Mouse (Mus musculus): Measurements from ENCODE around the gene Prpf19. TPM values are rescaled to one million over a fixed set of nuclear protein-coding genes. Genes with fewer than 3 reads are reported as not detected.
A peak's percentile ranks its signal among the peaks of the same experiment; 100 is the strongest.

The Prpf19 gene
- polyA plus RNA-seq, 1 experiment: 4.1 TPM

DNA sequence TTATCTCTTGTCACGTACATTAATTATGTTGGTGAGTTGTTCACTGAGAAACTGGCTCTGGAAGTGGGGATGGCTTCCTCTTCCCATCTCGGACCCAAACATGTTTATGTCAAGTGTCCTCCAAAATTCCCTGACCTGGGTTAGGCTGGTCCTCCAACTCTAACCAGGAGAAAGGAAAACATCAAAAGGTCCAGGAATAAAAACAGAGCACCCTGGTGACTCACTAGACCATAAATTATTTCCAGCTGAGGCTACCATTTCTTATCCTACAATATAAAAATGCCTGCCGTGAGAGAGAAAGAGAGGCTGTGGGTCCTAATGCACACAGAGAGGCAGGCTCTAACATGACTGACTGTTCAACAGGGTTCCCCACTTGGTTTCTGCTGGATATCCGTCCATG, 29.2 kb downstream of the Prpf19 start:
- no peak for TF ChIP-seq GATA1 (IDR thresholded peaks at IDR 0.05; ENCODE audit: low read length)
- no peak for TF ChIP-seq TAL1 (IDR thresholded peaks at IDR 0.05; ENCODE audit: low read length)
- no peak overlapping the region for H3K4me3 ChIP-seq (replicated peaks)
- H3K27me3 ChIP-seq (ENCODE audit: control insufficient read depth): 0 out of 2 replicates have a peak, but pooled peaks cover 2% of the 10 kb centered on the region
- H3K9me3 ChIP-seq (ENCODE audit: control insufficient read depth, low read length): no peaks in the 10 kb centered on the region
- H3K36me3 ChIP-seq (ENCODE audit: control insufficient read depth): no peaks in the 10 kb centered on the region
- no peaks in the 10 kb centered on the region for H3K4me1 ChIP-seq (ENCODE audit: control insufficient read depth)

DNA sequence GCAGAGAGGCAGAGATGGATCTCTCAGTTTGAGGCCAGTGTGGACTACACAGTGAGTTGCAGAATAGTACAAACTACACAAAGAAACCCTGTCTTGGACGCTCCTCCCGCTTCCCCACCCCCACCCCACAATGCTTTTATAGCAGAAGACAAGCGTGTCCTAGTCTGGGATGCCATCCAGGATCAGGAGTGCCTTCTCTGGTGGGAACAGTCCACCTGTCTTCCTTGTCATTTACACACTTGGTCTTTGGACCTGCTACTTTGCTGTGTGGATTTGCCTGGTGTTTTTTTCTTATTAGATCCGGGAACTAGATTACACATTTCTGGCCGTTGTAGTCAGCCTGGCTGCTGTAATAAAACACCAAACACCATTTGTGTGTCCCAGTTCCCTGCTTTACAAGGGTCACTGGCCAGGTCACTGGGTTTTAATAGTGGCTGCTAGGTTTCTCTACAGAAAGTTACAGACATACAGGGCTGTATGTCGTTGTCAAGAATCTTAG, 31.1 kb downstream of the Prpf19 start:
- Histone ChIP-seq H3K27me3 (ENCODE audit: control insufficient read depth) (0 out of 2 replicates have a peak, but pooled peaks cover 2% of the 10 kb centered on the region), H3K36me3 (ENCODE audit: control insufficient read depth) (no peaks in the 10 kb centered on the region), H3K9me3 (ENCODE audit: control insufficient read depth, low read length) (no peaks in the 10 kb centered on the region), H3K4me1 (ENCODE audit: control insufficient read depth) (no peaks in the 10 kb centered on the region), H3K4me3 (replicated peaks) (no peak overlapping the region)
- TF ChIP-seq TAL1 (IDR thresholded peaks at IDR 0.05; ENCODE audit: low read length) (no peak), GATA1 (IDR thresholded peaks at IDR 0.05; ENCODE audit: low read length) (no peak)

DNA sequence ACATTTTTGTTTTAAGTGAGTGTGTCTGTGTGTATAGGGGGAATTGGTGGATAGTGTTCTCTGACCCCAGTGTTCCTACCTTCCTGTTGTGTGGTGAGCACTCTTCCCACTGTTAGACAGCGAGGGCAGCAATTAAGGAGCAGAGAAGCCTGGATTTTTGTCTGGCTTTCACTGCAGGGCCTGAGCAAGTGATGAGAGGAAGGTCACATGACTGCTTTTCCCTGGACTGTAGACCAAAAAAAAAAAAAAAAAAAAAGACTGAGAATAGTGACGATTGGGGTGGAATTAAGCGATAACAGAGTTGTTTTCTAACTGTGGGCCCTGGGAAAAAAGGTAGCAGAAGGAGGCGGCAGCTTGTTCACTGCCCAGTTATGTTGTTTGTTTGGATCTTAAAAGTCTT, 31.6 kb downstream of the Prpf19 start:
- H3K27me3 ChIP-seq (ENCODE audit: control insufficient read depth): 0 out of 2 replicates have a peak, but pooled peaks cover 2% of the 10 kb centered on the region
- no peaks in the 10 kb centered on the region for H3K9me3 ChIP-seq (ENCODE audit: control insufficient read depth, low read length)

DNA sequence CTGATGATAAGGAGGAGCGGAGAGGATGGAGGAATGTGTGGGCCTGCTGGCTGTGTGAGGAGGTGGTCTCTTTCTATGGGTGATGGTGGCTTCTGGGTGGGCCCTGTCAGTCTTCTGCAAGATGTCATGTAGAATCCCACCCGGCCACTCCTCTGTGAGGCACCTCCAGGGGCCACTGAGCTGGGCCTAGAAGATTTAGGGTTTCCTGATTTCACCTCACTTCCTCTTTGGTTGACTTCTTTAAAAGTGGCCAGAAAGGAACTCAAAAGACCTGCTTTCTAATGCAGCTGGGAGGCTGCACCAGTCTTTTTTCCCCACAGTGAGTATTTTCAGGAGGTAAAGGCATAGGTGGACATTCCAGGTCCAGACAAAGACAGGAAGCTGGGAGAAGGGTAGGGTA, 35.6 kb downstream of the Prpf19 start:
- Histone ChIP-seq H3K36me3 (ENCODE audit: control insufficient read depth) (no peaks in the 10 kb centered on the region), H3K4me3 (replicated peaks) (no peak overlapping the region), H3K4me1 (ENCODE audit: control insufficient read depth) (no peaks in the 10 kb centered on the region), H3K9me3 (ENCODE audit: control insufficient read depth, low read length) (no peaks in the 10 kb centered on the region), H3K27me3 (ENCODE audit: control insufficient read depth) (peaks cover 2% of the 10 kb centered on the region; the same call in 1 of the 2 replicates)
- no peak for TF ChIP-seq GATA1 (IDR thresholded peaks at IDR 0.05; ENCODE audit: low read length)
- TF ChIP-seq TAL1 (IDR thresholded peaks at IDR 0.05; ENCODE audit: low read length): no peak

More for the DNA sequence above, 31.6 kb downstream of the Prpf19 start:
- Histone ChIP-seq H3K4me3 (replicated peaks) (no peak overlapping the region), H3K4me1 (ENCODE audit: control insufficient read depth) (no peaks in the 10 kb centered on the region), H3K36me3 (ENCODE audit: control insufficient read depth) (no peaks in the 10 kb centered on the region)
- TF ChIP-seq GATA1 (IDR thresholded peaks at IDR 0.05; ENCODE audit: low read length) (no peak), TAL1 (IDR thresholded peaks at IDR 0.05; ENCODE audit: low read length) (no peak)

DNA sequence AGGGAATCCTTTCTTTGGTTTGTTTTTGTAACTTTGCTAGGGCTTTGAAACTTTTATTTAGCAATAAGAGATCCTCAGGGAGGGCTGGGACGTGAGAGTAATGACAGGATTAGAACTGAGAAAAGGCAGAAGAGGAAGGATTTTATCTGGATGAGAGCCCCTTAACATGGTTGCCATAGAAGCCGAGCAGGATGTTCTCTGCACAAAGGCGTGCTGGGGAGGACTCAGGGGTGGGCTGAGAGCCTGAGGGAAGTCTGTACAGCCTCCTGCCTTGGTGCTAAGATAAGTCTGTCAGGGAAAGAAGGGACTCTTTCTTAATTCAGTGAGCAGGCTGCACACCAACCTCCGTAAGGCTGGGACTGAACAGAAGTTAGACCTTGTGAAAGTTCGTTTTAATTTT, 40.0 kb downstream of the Prpf19 start:
- Histone ChIP-seq H3K27me3 (ENCODE audit: control insufficient read depth) (no peaks in the 10 kb centered on the region; the same call in 1 of the 2 replicates), H3K36me3 (ENCODE audit: control insufficient read depth) (no peaks in the 10 kb centered on the region), H3K4me1 (ENCODE audit: control insufficient read depth) (peaks cover 30% of the 10 kb centered on the region), H3K9me3 (ENCODE audit: control insufficient read depth, low read length) (peaks cover 4% of the 10 kb centered on the region), H3K4me3 (replicated peaks) (no peak overlapping the region)
- TF ChIP-seq TAL1 (IDR thresholded peaks at IDR 0.05; ENCODE audit: low read length): no peak
- TF ChIP-seq GATA1 (IDR thresholded peaks at IDR 0.05; ENCODE audit: low read length): no peak

DNA sequence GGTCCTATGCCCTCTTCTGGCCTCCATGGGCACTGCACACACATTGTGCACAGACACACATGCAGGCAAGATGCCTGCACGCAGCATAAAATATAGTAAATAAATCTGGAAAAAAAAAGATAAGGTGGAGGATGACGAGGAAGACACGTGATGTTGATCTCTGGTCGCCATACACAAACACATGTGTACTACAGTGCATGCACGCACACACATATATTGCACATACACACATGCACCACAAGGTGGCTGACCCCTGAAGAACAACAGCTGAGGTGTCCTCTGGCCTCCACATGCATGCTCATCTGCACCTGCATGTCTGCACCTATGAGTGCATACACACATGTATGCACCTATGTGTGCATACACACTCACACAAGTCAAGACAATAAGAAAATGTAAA, 41.0 kb downstream of the Prpf19 start:
- peaks cover 40% of the 10 kb centered on the region for H3K4me1 ChIP-seq (ENCODE audit: control insufficient read depth)
- H3K4me3 ChIP-seq (replicated peaks): no peak overlapping the region
- no peaks in the 10 kb centered on the region for H3K36me3 ChIP-seq (ENCODE audit: control insufficient read depth)
- TF ChIP-seq TAL1 (IDR thresholded peaks at IDR 0.05; ENCODE audit: low read length) (no peak), GATA1 (IDR thresholded peaks at IDR 0.05; ENCODE audit: low read length) (no peak)
- no peaks in the 10 kb centered on the region; the same call in 1 of the 2 replicates for H3K27me3 ChIP-seq (ENCODE audit: control insufficient read depth)
- peaks cover 4% of the 10 kb centered on the region for H3K9me3 ChIP-seq (ENCODE audit: control insufficient read depth, low read length)

DNA sequence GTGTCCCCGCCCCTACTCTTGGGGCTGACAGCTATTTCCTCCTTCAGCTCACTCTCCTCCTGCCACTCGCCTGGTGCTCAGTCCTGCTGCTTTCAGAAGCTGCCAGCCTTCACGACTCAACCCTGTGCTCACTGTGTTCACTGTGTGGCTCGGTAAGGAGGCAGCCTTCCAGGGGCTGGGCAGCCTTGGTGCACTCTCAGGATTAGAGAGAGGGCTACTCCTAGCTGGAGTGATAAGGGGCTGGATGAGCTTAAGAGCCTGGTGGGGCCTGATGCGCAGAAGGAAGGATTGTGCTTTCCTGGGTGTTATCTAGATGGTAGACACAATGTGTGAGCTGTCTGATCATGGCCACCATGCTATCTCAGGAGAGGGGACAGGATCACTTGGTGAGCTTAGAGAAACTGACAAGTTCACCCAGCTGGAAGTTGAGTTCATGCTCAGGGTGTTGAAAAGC, 42.1 kb downstream of the Prpf19 start, which contains the start of gene Ptgdr2:
Gene Ptgdr2, plus strand, starts transcription at position 51 of the 454 bp plus-strand sequence.
- no peak within 1 kb of the TSS for H3K4me3 ChIP-seq (replicated peaks)
- H3K4me1 ChIP-seq (ENCODE audit: control insufficient read depth): peaks cover 43% of the 10 kb centered on the region
- TF ChIP-seq GATA1 (IDR thresholded peaks at IDR 0.05; ENCODE audit: low read length) (no peak), TAL1 (IDR thresholded peaks at IDR 0.05; ENCODE audit: low read length) (no peak)
- H3K27me3 ChIP-seq (ENCODE audit: control insufficient read depth): no peaks in the 10 kb centered on the region; the same call in 1 of the 2 replicates
- H3K36me3 ChIP-seq (ENCODE audit: control insufficient read depth): peaks cover 7% of the 10 kb centered on the region
- H3K9me3 ChIP-seq (ENCODE audit: control insufficient read depth, low read length): peaks cover 4% of the 10 kb centered on the region

DNA sequence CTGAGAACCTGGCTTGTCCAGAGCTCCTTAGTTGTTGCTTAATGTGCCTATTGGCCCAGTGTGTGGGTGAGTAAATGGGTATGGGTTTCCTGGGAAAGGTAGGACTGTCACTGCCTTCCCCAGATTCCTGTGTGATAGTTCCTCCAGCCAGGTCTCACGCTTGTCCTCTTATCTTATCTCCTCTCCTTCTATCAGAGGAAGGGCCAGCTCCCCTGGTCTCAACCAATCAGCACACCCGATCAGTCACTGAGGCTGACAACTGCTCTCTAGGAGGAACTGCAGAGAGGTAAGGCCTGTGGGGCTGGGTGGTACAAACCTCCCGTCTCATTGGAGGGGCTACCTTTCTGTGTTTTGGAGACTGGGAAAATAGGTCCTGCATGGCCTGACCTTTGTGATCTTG, 43.7 kb downstream of the Prpf19 start:
- H3K27me3 ChIP-seq (ENCODE audit: control insufficient read depth): no peaks in the 10 kb centered on the region; the same call in 1 of the 2 replicates
- TF ChIP-seq TAL1 (IDR thresholded peaks at IDR 0.05; ENCODE audit: low read length) (no peak), GATA1 (IDR thresholded peaks at IDR 0.05; ENCODE audit: low read length) (no peak)
- no peak overlapping the region for H3K4me3 ChIP-seq (replicated peaks)
- peaks cover 43% of the 10 kb centered on the region for H3K4me1 ChIP-seq (ENCODE audit: control insufficient read depth)
- H3K9me3 ChIP-seq (ENCODE audit: control insufficient read depth, low read length): peaks cover 4% of the 10 kb centered on the region
- H3K36me3 ChIP-seq (ENCODE audit: control insufficient read depth): peaks cover 23% of the 10 kb centered on the region

DNA sequence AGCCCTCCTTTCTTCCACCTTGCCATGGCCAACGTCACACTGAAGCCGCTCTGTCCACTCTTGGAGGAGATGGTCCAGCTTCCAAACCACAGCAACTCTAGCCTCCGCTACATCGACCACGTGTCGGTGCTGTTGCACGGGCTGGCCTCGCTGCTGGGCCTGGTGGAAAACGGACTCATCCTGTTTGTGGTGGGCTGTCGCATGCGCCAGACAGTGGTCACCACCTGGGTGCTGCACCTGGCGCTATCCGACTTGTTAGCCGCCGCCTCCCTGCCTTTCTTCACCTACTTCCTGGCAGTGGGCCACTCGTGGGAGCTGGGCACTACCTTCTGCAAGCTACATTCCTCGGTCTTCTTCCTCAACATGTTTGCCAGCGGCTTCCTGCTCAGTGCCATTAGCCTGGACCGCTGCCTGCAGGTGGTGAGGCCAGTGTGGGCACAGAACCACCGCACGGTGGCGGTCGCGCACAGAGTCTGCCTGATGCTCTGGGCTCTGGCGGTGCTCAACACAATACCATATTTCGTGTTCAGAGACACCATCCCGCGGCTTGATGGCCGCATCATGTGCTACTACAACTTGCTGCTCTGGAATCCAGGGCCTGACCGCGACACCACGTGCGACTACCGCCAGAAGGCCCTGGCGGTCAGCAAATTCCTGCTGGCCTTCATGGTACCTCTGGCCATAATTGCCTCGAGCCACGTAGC, 45.2 kb downstream of the Prpf19 start:
- Histone ChIP-seq H3K4me1 (ENCODE audit: control insufficient read depth) (peaks cover 46% of the 10 kb centered on the region), H3K9me3 (ENCODE audit: control insufficient read depth, low read length) (peaks cover 4% of the 10 kb centered on the region), H3K4me3 (replicated peaks) (peak overlapping the region; percentile 62), H3K36me3 (ENCODE audit: control insufficient read depth) (peaks cover 38% of the 10 kb centered on the region), H3K27me3 (ENCODE audit: control insufficient read depth) (no peaks in the 10 kb centered on the region)
- TF ChIP-seq GATA1 (IDR thresholded peaks at IDR 0.05; ENCODE audit: low read length) (no peak), TAL1 (IDR thresholded peaks at IDR 0.05; ENCODE audit: low read length) (no peak)
